Mouse (Mus musculus): Measurements from ENCODE around the gene Dgkg. TPM values are rescaled to one million over a fixed set of nuclear protein-coding genes. Genes with fewer than 3 reads are reported as not detected.

Gene Dgkg
- polyA plus RNA-seq, 1 experiment from 2014 or later, result 3.2 TPM

DNA sequence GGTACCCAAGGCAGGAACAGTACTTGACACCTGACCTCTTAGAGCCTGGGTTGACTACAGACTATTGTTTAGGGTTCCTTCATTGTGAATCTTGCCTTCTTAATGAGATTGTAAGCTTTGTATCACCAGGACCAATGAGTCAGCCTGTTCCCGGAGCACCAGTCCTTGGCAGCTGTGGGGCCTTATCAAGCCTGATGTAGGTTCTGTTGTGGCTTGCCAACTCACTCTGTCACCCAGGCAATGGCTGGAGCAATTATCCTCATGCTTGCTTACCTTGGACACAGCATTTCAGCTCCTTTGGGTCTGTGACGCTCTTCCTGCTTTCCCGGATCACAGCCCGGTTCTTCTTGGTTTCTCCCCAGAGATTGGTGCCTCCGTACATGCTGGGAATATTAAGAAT is 157.1 kb downstream of the Dgkg start:
- DNase-seq (ENCODE audit: low spot score) (no peak), ATAC-seq (replicated peaks; ENCODE audit: low FRiP score, low TSS enrichment, low read depth) (no peak)
- WGBS, result 91% methylated on average over 5 of the region's 5 CpGs
- no peaks in the 10 kb centered on the region for H3K36me3 ChIP-seq (ENCODE audit: control insufficient read depth, insufficient read depth, low read length)
- H3K9ac ChIP-seq (ENCODE audit: low read length), result no peak overlapping the region
- H3K4me3 ChIP-seq (ENCODE audit: low read depth, low read length), result no peak overlapping the region
- H3K4me2 ChIP-seq (ENCODE audit: low read length), result no peak overlapping the region
- no peaks in the 10 kb centered on the region for H3K27me3 ChIP-seq (replicated peaks; ENCODE audit: control insufficient read depth, insufficient read depth, low read length)
- H3K9me3 ChIP-seq (ENCODE audit: control insufficient read depth, low read length), result no peaks in the 10 kb centered on the region
- no peak overlapping the region for H3K27ac ChIP-seq (ENCODE audit: low read depth)
- peaks cover 6% of the 10 kb centered on the region; the same call in 1 of the 2 replicates for H3K4me1 ChIP-seq (replicated peaks; ENCODE audit: control insufficient read depth, insufficient read depth, low read length)

DNA sequence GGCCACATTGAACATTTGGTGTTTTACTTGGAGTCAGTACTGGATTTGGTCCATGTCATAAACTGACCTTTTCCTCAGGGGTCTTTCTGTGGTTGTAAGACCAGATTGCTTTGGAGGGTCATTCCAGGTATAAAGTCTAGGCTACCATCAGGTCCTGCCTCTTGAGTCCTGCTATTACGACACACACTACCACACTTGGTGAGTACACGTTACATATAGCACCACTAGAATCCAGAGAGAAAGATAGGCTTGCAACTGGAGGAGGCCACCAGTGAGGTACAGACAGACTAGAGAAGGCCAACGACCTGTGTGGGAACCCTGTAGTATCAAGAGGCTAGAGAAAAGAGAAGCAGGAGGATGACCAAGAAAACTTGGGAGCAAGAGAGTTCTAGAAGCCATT is 157.6 kb downstream of the Dgkg start:
- H3K9me3 ChIP-seq (ENCODE audit: control insufficient read depth, low read length), result no peaks in the 10 kb centered on the region
- H3K4me2 ChIP-seq (ENCODE audit: low read length), result no peak overlapping the region
- H3K4me1 ChIP-seq (replicated peaks; ENCODE audit: control insufficient read depth, insufficient read depth, low read length), result peaks cover under 1% of the 10 kb centered on the region; the same call in 1 of the 2 replicates
- no peaks in the 10 kb centered on the region for H3K27me3 ChIP-seq (replicated peaks; ENCODE audit: control insufficient read depth, insufficient read depth, low read length)
- no peak for DNase-seq (ENCODE audit: low spot score)
- H3K4me3 ChIP-seq (ENCODE audit: low read depth, low read length), result no peak overlapping the region
- H3K36me3 ChIP-seq (ENCODE audit: control insufficient read depth, insufficient read depth, low read length), result no peaks in the 10 kb centered on the region
- no peak overlapping the region for H3K27ac ChIP-seq (ENCODE audit: low read depth)
- 89% methylated on average over 3 of the region's 3 CpGs for whole genome bisulfite sequencing
- ATAC-seq (replicated peaks; ENCODE audit: low FRiP score, low TSS enrichment, low read depth), result no peak
- H3K9ac ChIP-seq (ENCODE audit: low read length), result no peak overlapping the region

DNA sequence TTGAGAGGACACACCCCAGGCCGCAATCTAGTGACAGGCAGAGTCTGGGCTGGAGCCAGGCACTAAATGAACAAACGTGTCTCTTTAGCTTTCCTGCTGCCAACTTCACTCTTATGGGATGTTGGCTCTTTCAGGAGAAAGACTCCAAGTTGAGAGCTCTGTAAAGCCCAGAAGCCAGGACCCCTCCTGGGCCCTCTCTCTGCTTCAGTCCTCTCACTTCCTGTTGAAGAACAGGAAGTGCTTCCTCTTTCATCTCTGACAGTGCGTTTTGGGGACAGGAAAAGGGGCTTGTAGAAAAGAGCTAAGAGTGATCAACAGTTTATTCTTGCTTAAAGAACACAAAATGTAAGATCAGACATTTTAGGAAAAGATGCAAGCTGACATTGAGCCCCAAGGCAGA is 159.0 kb downstream of the Dgkg start:
- Histone ChIP-seq H3K4me3 (ENCODE audit: low read depth, low read length) (no peak overlapping the region), H3K4me1 (replicated peaks; ENCODE audit: control insufficient read depth, insufficient read depth, low read length) (no peaks in the 10 kb centered on the region), H3K9ac (ENCODE audit: low read length) (no peak overlapping the region), H3K4me2 (ENCODE audit: low read length) (no peak overlapping the region), H3K27me3 (replicated peaks; ENCODE audit: control insufficient read depth, insufficient read depth, low read length) (no peaks in the 10 kb centered on the region), H3K27ac (ENCODE audit: low read depth) (no peak overlapping the region), H3K36me3 (ENCODE audit: control insufficient read depth, insufficient read depth, low read length) (no peaks in the 10 kb centered on the region), H3K9me3 (ENCODE audit: control insufficient read depth, low read length) (no peaks in the 10 kb centered on the region)
- DNase-seq (ENCODE audit: low spot score) (no peak), ATAC-seq (replicated peaks; ENCODE audit: low FRiP score, low TSS enrichment, low read depth) (no peak)
- WGBS, result 58% methylated on average over 3 of the region's 3 CpGs

DNA sequence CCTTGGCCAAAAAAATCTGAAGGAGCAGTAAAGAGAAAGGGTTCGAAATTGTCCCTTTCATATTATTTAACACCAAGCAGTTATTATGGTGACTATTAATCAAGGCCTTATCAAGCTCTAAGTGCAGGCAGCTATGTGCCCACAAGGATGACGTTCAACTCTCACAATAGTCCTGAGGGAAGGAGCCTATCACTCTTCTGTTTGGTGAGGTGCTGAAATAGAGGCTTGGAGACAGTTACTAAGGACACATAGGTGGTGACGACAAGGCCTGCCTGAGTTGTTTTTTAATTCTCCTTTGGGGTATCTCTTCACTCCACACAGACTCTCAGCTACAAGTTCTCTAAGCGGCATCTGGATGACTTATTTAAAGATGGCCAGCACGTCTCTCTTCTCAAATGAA is 161.8 kb downstream of the Dgkg start:
- H3K9ac ChIP-seq (ENCODE audit: low read length), result no peak overlapping the region
- no peak overlapping the region for H3K4me3 ChIP-seq (ENCODE audit: low read depth, low read length)
- 74% methylated on average over 5 of the region's 5 CpGs for WGBS
- DNase-seq (ENCODE audit: low spot score) (no peak), ATAC-seq (replicated peaks; ENCODE audit: low FRiP score, low TSS enrichment, low read depth) (no peak)
- no peaks in the 10 kb centered on the region for H3K27me3 ChIP-seq (replicated peaks; ENCODE audit: control insufficient read depth, insufficient read depth, low read length)
- no peaks in the 10 kb centered on the region for H3K4me1 ChIP-seq (replicated peaks; ENCODE audit: control insufficient read depth, insufficient read depth, low read length)
- H3K27ac ChIP-seq (ENCODE audit: low read depth), result no peak overlapping the region
- no peak overlapping the region for H3K4me2 ChIP-seq (ENCODE audit: low read length)
- no peaks in the 10 kb centered on the region for H3K9me3 ChIP-seq (ENCODE audit: control insufficient read depth, low read length)
- no peaks in the 10 kb centered on the region for H3K36me3 ChIP-seq (ENCODE audit: control insufficient read depth, insufficient read depth, low read length)

DNA sequence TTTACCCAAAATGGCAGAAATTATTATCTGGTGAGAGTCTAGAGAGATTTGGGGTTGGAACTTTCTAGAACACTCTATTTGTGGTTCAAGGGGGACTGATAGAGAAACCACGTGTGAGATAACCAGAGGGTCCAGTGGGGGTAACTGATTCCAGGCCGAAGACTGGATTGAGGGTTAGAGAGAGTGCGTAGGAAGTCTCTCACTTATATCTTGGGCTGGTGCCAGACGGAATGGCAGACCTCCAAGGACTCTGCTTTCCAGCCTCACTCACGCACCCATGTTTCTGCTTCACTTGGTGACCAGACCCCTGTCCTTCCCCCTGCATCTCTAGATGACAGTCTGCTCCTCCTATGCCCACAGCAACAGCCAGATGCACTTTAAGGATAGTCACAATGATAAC is 162.2 kb downstream of the Dgkg start:
- Histone ChIP-seq H3K4me1 (replicated peaks; ENCODE audit: control insufficient read depth, insufficient read depth, low read length) (no peaks in the 10 kb centered on the region), H3K4me2 (ENCODE audit: low read length) (no peak overlapping the region), H3K9ac (ENCODE audit: low read length) (no peak overlapping the region), H3K36me3 (ENCODE audit: control insufficient read depth, insufficient read depth, low read length) (no peaks in the 10 kb centered on the region), H3K27me3 (replicated peaks; ENCODE audit: control insufficient read depth, insufficient read depth, low read length) (no peaks in the 10 kb centered on the region), H3K4me3 (ENCODE audit: low read depth, low read length) (no peak overlapping the region), H3K27ac (ENCODE audit: low read depth) (no peak overlapping the region), H3K9me3 (ENCODE audit: control insufficient read depth, low read length) (no peaks in the 10 kb centered on the region)
- ATAC-seq (replicated peaks; ENCODE audit: low FRiP score, low TSS enrichment, low read depth) (no peak), DNase-seq (ENCODE audit: low spot score) (no peak)
- 46% methylated on average over 5 of the region's 5 CpGs for WGBS

DNA sequence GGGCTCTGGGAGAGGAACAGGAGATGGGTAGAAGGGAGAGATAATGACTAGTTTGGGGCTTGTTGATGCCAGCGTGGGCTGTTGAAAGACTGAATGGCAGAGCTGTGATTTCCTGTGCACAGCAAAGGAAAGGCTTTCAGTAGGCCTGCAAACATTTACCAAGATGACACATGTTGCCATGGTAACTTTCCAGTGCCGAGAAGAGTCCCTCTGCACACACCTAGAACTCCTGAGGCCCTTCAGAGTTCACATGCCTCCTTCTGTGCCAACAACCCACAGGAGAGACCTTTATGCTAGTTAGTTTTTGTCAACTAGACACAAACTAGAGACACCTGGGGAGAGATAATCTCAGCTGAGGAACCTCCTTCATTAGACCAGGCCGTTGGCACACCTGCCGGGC is 163.6 kb downstream of the Dgkg start:
- 58% methylated on average over 4 of the region's 4 CpGs for whole genome bisulfite sequencing
- H3K9me3 ChIP-seq (ENCODE audit: control insufficient read depth, low read length), result no peaks in the 10 kb centered on the region
- no peak overlapping the region for H3K27ac ChIP-seq (ENCODE audit: low read depth)
- no peak overlapping the region for H3K4me3 ChIP-seq (ENCODE audit: low read depth, low read length)
- ATAC-seq (replicated peaks; ENCODE audit: low FRiP score, low TSS enrichment, low read depth) (no peak), DNase-seq (ENCODE audit: low spot score) (no peak)
- H3K4me2 ChIP-seq (ENCODE audit: low read length), result no peak overlapping the region
- no peaks in the 10 kb centered on the region for H3K4me1 ChIP-seq (replicated peaks; ENCODE audit: control insufficient read depth, insufficient read depth, low read length)
- H3K36me3 ChIP-seq (ENCODE audit: control insufficient read depth, insufficient read depth, low read length), result no peaks in the 10 kb centered on the region
- H3K27me3 ChIP-seq (replicated peaks; ENCODE audit: control insufficient read depth, insufficient read depth, low read length), result no peaks in the 10 kb centered on the region
- H3K9ac ChIP-seq (ENCODE audit: low read length), result no peak overlapping the region

DNA sequence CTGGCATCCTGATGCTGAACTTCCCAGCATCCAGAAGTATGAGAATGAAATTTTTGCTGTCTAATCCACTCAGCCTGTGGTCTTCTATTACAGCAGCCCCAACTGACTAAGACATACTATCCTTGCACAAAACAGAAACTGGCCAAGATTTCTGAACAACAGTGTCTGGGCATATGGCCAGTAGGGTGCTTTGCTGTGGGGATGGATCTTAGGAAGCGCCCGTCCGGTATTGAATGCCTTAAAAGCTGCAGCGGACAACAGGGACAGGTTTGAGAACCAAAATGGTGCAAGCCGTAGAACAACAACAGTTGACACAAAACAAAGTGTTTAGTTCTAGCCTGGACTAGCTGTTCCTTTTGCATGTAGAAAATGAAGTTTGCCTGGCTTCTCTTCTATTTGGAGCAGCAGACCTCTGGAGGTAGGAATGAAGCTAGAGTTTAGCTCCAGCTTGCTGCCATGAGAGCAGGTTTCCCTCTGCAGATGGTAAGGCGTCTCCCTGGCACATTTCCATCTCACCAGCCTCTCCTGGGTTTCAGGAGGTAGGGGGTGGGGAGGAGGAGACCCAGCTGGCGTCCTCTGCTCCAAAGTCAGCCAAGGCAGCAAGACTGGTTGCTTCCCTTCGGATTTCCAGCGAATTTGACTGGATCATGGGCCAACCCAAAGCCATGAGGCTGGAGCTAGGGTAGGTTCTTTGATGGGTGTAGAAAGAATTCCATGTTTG is 165.4 kb downstream of the Dgkg start:
- DNase-seq (ENCODE audit: low spot score), result no peak
- 87% methylated on average over 9 of the region's 9 CpGs for WGBS

DNA sequence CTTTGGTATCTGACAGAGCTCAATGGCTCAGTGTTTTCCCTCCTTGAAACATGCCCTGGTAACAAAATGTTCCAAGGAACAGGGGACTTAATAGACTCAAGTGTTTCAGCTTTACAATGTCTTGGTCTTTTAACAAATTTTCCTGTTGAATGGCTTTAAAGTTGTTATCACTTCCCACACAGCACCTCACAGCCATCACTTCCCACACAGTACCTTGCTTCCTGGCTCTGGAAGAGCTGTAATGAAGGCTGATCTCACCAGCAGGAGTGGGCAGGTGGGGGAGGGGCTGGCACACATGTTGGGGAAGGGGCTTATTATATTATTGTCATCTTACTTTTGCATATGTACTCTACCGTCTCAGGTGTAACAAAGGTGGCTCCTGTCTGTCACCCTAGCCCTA is 173.1 kb downstream of the Dgkg start:
- no peak overlapping the region for H3K4me3 ChIP-seq (ENCODE audit: low read depth, low read length)
- no peak overlapping the region for H3K4me2 ChIP-seq (ENCODE audit: low read length)
- no peaks in the 10 kb centered on the region for H3K4me1 ChIP-seq (replicated peaks; ENCODE audit: control insufficient read depth, insufficient read depth, low read length)
- no peak overlapping the region for H3K9ac ChIP-seq (ENCODE audit: low read length)
- ATAC-seq (replicated peaks; ENCODE audit: low FRiP score, low TSS enrichment, low read depth) (no peak), DNase-seq (ENCODE audit: low spot score) (no peak)
- no peaks in the 10 kb centered on the region for H3K27me3 ChIP-seq (replicated peaks; ENCODE audit: control insufficient read depth, insufficient read depth, low read length)
- no peak overlapping the region for H3K27ac ChIP-seq (ENCODE audit: low read depth)
- H3K36me3 ChIP-seq (ENCODE audit: control insufficient read depth, insufficient read depth, low read length), result no peaks in the 10 kb centered on the region
- H3K9me3 ChIP-seq (ENCODE audit: control insufficient read depth, low read length), result no peaks in the 10 kb centered on the region
- 85% methylated on average over 1 of the region's 1 CpGs for WGBS

More for the DNA sequence above, 165.4 kb downstream of the Dgkg start:
- H3K27me3 ChIP-seq (replicated peaks; ENCODE audit: control insufficient read depth, insufficient read depth, low read length), result no peaks in the 10 kb centered on the region
- no peak overlapping the region for H3K4me3 ChIP-seq (ENCODE audit: low read depth, low read length)
- no peak overlapping the region for H3K27ac ChIP-seq (ENCODE audit: low read depth)
- H3K36me3 ChIP-seq (ENCODE audit: control insufficient read depth, insufficient read depth, low read length), result no peaks in the 10 kb centered on the region
- no peak overlapping the region for H3K4me2 ChIP-seq (ENCODE audit: low read length)
- no peak for ATAC-seq (replicated peaks; ENCODE audit: low FRiP score, low TSS enrichment, low read depth)
- no peak overlapping the region for H3K9ac ChIP-seq (ENCODE audit: low read length)
- H3K4me1 ChIP-seq (replicated peaks; ENCODE audit: control insufficient read depth, insufficient read depth, low read length), result no peaks in the 10 kb centered on the region
- no peaks in the 10 kb centered on the region for H3K9me3 ChIP-seq (ENCODE audit: control insufficient read depth, low read length)

DNA sequence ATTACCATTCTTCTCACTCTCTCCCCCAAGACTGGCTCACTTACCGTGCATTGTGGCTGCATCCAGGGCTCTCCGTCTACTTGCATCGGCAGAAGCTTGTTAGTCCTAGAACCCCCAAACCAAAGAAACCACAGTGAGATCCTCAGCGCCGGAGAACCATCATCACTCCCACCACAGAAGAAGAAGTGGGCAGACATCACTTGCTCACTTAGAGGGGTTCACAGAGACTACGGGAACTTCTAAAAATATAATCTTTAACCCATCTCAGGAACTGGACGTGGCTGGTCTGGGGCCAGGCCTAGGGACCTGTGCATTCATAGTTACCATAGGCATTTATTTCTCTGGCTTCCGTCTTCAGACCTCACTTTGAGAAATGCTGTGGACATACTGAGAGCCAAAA is 177.7 kb downstream of the Dgkg start:
- no peaks in the 10 kb centered on the region for H3K36me3 ChIP-seq (ENCODE audit: control insufficient read depth, insufficient read depth, low read length)
- no peak overlapping the region for H3K4me2 ChIP-seq (ENCODE audit: low read length)
- H3K9me3 ChIP-seq (ENCODE audit: control insufficient read depth, low read length), result no peaks in the 10 kb centered on the region
- DNase-seq (ENCODE audit: low spot score), result no peak
- H3K4me1 ChIP-seq (replicated peaks; ENCODE audit: control insufficient read depth, insufficient read depth, low read length), result no peaks in the 10 kb centered on the region
- H3K27me3 ChIP-seq (replicated peaks; ENCODE audit: control insufficient read depth, insufficient read depth, low read length), result no peaks in the 10 kb centered on the region
- WGBS, result 95% methylated on average over 8 of the region's 8 CpGs
- no peak for ATAC-seq (replicated peaks; ENCODE audit: low FRiP score, low TSS enrichment, low read depth)
- H3K9ac ChIP-seq (ENCODE audit: low read length), result no peak overlapping the region
- no peak overlapping the region for H3K4me3 ChIP-seq (ENCODE audit: low read depth, low read length)
- H3K27ac ChIP-seq (ENCODE audit: low read depth), result no peak overlapping the region
